Mouse (Mus musculus) kidney, embryonic 16.5 days (tissue): ENCODE measurements at regions not wholly inside any gene's neighbourhood (a gene's known extent, or its start where the extent isn't known, plus 50 kb on each side); places are given as distances from the start of the nearest gene placed in this dataset.

Source experiments
- ATAC-seq: fragments of 200-750 bp; cut with Nextera tagmentation; 2 replicates; pipeline ENCODE4 v1.8.0; 2017; ENCODE audit warnings: moderate TSS enrichment; ENCODE audit not compliant: low FRiP score, low TSS enrichment
- H3K27ac ChIP-seq: fragments of 300-500 bp; sonication (generic); 2 replicates; pipeline ENCODE4 v1.5.1; 2014; ENCODE audit warnings: low read length
- H3K27me3 ChIP-seq: fragments of 300-500 bp; sonication (generic); 2 replicates; pipeline ENCODE4 v1.6.1; 2014; ENCODE audit warnings: low read length, control low read depth, mixed read lengths; ENCODE audit not compliant: insufficient read depth
- H3K36me3 ChIP-seq: fragments of 300-500 bp; sonication (generic); 2 replicates; pipeline ENCODE4 v1.6.1; 2014; ENCODE audit warnings: low read length, control low read depth, mixed read lengths; ENCODE audit not compliant: insufficient read depth
- H3K4me1 ChIP-seq: fragments of 300-500 bp; sonication (generic); 2 replicates; pipeline ENCODE4 v1.6.1; 2014; ENCODE audit warnings: low read length, control low read depth, mixed read lengths; ENCODE audit not compliant: insufficient read depth
- H3K4me2 ChIP-seq: fragments of 300-500 bp; sonication (generic); replicated peaks from 2 replicates; pipeline ENCODE4 v1.6.1; 2014; ENCODE audit warnings: low read depth, low read length
- H3K4me3 ChIP-seq: fragments of 300-500 bp; sonication (generic); 2 replicates; pipeline ENCODE4 v1.5.1; 2014; ENCODE audit warnings: mild to moderate bottlenecking, low read length
- H3K9ac ChIP-seq: fragments of 300-500 bp; sonication (generic); replicated peaks from 2 replicates; pipeline ENCODE4 v1.6.1; 2014; ENCODE audit warnings: low read length
- H3K9me3 ChIP-seq: fragments of 300-500 bp; sonication (generic); 2 replicates; pipeline ENCODE4 v1.6.1; 2016; ENCODE audit warnings: low read length, control low read depth
- WGBS: fragments of 180-500 bp; shearing (Covaris S2); extraction: QIAGEN DNeasy Blood & Tissue Kit; methylation state at CpG from one replicate; pipeline ENCODE4 v1.1.7; 2014; 5-methylcytosine and 5-hydroxymethylcytosine counted together

- Histone ChIP-seq H3K36me3 (no peaks in the 10 kb centered on the region), H3K9me3 (no peaks in the 10 kb centered on the region), H3K4me2 (no peak overlapping the region), H3K4me1 (peaks cover 17% of the 10 kb centered on the region), H3K9ac (no peak overlapping the region), H3K27ac (no peak overlapping the region; the same call in 1 of the 2 replicates), H3K4me3 (no peak overlapping the region), H3K27me3 (no peaks in the 10 kb centered on the region)
- 90% methylated on average over 1 of the region's 1 CpGs for WGBS
- ATAC-seq, result no peak
Measured at GRCm38 (mm10) chr10:125840388-125840787, 125.6 kb upstream of the Lrig3 start.

DNA sequence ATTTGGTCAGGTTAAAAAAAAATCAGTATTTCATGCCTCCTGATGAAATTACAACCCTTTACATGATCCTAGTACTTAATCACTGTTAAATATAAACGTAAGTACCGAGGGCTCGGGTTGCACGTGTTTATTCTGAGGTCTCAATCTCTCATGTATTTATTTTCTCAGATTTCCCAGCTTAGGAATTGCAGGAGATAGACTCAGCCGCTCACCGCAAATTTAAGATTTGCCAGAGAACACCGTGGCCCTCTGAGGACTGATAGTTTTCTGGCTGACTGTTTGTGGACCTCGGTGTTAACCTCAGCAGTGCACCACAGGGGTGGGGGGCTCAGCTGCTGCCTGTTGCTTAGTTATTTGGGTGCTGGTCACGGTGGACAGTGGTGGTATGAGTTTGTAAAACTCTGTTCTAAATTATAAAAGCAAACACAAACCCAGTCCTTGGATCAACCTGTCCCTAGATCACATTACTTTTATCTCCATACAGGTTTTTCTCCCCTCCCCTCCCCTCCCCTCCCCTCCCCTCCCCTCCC lies 121.6 kb upstream of the Lrig3 start:
- peak; percentile 58; the same call in 1 of the 2 replicates for ATAC-seq
- H3K4me2 ChIP-seq, result no peak overlapping the region
- H3K4me3 ChIP-seq, result no peak overlapping the region
- H3K36me3 ChIP-seq, result no peaks in the 10 kb centered on the region
- H3K4me1 ChIP-seq, result peaks cover 21% of the 10 kb centered on the region
- WGBS, result 20% methylated on average over 9 of the region's 9 CpGs
- no peaks in the 10 kb centered on the region for H3K9me3 ChIP-seq
- no peaks in the 10 kb centered on the region for H3K27me3 ChIP-seq
- H3K9ac ChIP-seq, result no peak overlapping the region
- peak overlapping the region; percentile 48; the same call in 1 of the 2 replicates for H3K27ac ChIP-seq

DNA sequence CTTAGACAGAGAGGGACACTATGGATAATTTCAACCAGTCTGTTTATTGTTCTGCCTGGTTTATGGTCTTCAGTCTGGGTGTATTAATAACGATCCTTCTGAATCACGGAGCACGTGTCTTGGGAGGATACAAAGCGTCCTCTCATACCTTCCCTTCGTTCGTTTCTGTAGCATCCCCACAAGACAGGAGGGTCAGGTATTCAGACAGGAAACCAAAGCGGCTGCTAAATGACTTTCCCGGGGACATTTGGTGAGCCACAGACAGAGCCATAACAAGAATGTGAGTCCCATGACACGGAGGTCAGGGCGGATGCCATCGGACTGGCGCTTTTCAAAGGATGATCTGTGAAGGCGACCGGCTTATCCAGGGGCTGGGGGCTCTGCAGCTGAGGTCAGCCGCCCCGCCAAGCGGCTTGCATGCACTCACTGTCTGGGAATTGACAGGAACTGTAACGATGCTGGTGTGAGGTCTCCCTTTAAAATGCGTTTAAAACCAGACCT lies 120.9 kb upstream of the Lrig3 start:
- H3K27me3 ChIP-seq, result no peaks in the 10 kb centered on the region
- peak overlapping the region; percentile 83 for H3K27ac ChIP-seq
- H3K9me3 ChIP-seq, result no peaks in the 10 kb centered on the region
- H3K36me3 ChIP-seq, result no peaks in the 10 kb centered on the region
- H3K4me2 ChIP-seq, result peak overlapping the region; percentile 53
- 2% methylated on average over 19 of the region's 19 CpGs for WGBS
- peaks cover 17% of the 10 kb centered on the region for H3K4me1 ChIP-seq
- peak overlapping the region; percentile 30 for H3K4me3 ChIP-seq
- ATAC-seq, result peak; percentile 57; the same call in 1 of the 2 replicates
- peak overlapping the region; percentile 50 for H3K9ac ChIP-seq

DNA sequence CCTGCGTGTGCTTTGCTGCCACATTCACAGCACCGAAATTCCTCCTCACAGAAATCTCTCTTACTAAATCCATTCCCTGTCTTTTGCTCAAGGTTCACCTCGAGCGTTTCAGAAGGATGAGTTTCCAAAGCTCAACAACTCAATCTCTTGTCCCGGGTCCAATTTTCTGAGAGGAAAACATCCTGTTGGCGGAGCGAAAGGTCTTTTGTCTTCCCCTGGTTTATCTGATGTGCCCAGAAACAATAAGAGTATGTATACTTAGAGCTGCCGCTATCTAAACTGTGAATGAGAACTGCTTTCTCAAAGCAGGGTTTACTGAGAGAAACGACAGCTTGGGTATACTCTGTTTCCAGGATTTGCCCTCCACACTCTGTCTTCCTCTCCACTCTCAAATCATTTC lies 115.6 kb upstream of the Lrig3 start:
- H3K4me2 ChIP-seq, result no peak overlapping the region
- H3K27ac ChIP-seq, result no peak overlapping the region
- no peak overlapping the region for H3K4me3 ChIP-seq
- no peak for ATAC-seq
- no peaks in the 10 kb centered on the region for H3K9me3 ChIP-seq
- 69% methylated on average over 9 of the region's 9 CpGs for WGBS
- H3K4me1 ChIP-seq, result peaks cover 8% of the 10 kb centered on the region
- no peaks in the 10 kb centered on the region for H3K27me3 ChIP-seq
- no peaks in the 10 kb centered on the region for H3K36me3 ChIP-seq
- H3K9ac ChIP-seq, result no peak overlapping the region

GRCm38 (mm10) chr10:125861734-125862133 lies 104.2 kb upstream of the Lrig3 start:
- Histone ChIP-seq H3K4me2 (no peak overlapping the region), H3K4me1 (no peaks in the 10 kb centered on the region), H3K27ac (no peak overlapping the region), H3K9ac (no peak overlapping the region), H3K9me3 (no peaks in the 10 kb centered on the region), H3K4me3 (no peak overlapping the region), H3K36me3 (no peaks in the 10 kb centered on the region), H3K27me3 (no peaks in the 10 kb centered on the region)
- no peak for ATAC-seq
- 80% methylated on average over 9 of the region's 9 CpGs for WGBS

GRCm38 (mm10) chr10:125866346-125866745 lies 99.6 kb upstream of the Lrig3 start:
- WGBS, result 83% methylated on average over 6 of the region's 6 CpGs
- Histone ChIP-seq H3K4me1 (no peaks in the 10 kb centered on the region), H3K4me3 (no peak overlapping the region), H3K4me2 (no peak overlapping the region), H3K9me3 (no peaks in the 10 kb centered on the region), H3K27ac (no peak overlapping the region), H3K27me3 (no peaks in the 10 kb centered on the region), H3K36me3 (no peaks in the 10 kb centered on the region), H3K9ac (no peak overlapping the region)
- ATAC-seq, result no peak

- H3K4me3 ChIP-seq, result no peak overlapping the region
- H3K4me2 ChIP-seq, result no peak overlapping the region
- H3K27me3 ChIP-seq, result no peaks in the 10 kb centered on the region
- H3K4me1 ChIP-seq, result no peaks in the 10 kb centered on the region
- H3K9me3 ChIP-seq, result no peaks in the 10 kb centered on the region; the same call in 1 of the 2 replicates
- H3K27ac ChIP-seq, result no peak overlapping the region
- no peaks in the 10 kb centered on the region for H3K36me3 ChIP-seq
- 83% methylated on average over 3 of the region's 3 CpGs for WGBS
- H3K9ac ChIP-seq, result no peak overlapping the region
- ATAC-seq, result no peak
Measured at GRCm38 (mm10) chr10:125884563-125884962, 81.4 kb upstream of the Lrig3 start.

- no peak overlapping the region for H3K4me3 ChIP-seq
Measured at GRCm38 (mm10) chr10:125885796-125886195, 80.2 kb upstream of the Lrig3 start.

DNA sequence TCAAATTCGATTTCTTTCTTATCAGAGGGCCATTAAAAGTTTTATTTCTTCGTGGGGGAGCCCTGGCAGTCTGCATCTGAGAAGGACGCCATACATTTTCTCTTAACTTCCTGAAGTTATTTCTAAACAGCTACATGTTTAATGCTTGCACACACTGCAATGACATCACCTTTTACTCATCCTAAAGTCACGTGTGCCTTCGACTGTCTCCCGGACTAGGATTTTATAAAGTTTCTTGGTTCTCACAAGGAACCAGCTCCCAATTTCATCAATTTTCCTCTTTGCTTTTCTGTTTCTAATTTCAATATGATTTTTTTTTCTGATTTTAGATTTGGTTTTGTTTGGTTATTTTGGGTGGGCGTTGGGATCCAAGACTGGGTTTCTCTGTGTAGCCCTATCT lies 73.8 kb upstream of the Lrig3 start:
- Histone ChIP-seq H3K9me3 (no peaks in the 10 kb centered on the region; the same call in 1 of the 2 replicates), H3K27ac (no peak overlapping the region), H3K4me3 (no peak overlapping the region), H3K27me3 (no peaks in the 10 kb centered on the region), H3K9ac (no peak overlapping the region), H3K36me3 (no peaks in the 10 kb centered on the region), H3K4me1 (peaks cover 4% of the 10 kb centered on the region), H3K4me2 (no peak overlapping the region)
- no peak for ATAC-seq
- 80% methylated on average over 7 of the region's 7 CpGs for WGBS

More at GRCm38 (mm10) chr10:125885796-125886195, 80.2 kb upstream of the Lrig3 start:
- no peaks in the 10 kb centered on the region for H3K4me1 ChIP-seq
- 47% methylated on average over 6 of the region's 6 CpGs for WGBS
- no peak overlapping the region for H3K4me2 ChIP-seq
- no peak overlapping the region for H3K9ac ChIP-seq
- no peak overlapping the region for H3K27ac ChIP-seq
- no peaks in the 10 kb centered on the region for H3K36me3 ChIP-seq
- no peak for ATAC-seq
- H3K9me3 ChIP-seq, result no peaks in the 10 kb centered on the region; the same call in 1 of the 2 replicates
- no peaks in the 10 kb centered on the region for H3K27me3 ChIP-seq

DNA sequence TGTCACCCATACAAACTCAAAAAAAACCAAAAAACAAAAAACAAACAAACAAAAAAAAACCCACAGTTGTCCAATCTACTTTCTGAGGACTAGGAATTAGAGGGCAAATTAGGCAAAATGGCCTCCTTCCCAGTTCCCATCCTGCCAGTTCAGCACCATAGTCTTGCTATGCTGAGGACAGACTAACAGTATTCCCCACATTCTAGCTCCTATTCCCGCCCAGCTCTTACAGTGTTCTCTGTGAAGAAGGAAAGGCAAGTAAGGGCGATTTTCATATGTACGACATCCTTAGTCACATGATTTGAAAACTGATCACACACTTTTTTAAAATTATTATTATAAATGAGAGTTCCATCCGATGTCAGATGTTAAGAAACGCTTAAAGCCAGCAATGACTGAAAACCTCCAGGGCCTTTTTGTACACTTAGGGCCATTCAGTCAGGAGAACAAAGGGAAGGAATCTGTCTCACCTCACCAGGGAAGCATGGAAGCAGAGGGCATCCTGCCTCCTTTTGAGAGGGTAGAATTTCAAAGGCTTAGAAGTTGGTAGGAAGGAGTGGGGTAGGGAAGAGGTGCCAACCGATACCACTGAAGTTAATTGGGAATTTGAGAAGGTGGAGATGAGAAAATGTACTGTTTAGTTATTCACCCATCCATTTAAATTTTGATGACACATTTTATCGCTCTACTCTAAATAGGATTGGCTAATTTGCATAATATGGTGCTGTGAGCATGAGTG lies 70.1 kb upstream of the Lrig3 start:
- H3K4me2 ChIP-seq, result no peak overlapping the region
- H3K27me3 ChIP-seq, result no peaks in the 10 kb centered on the region
- H3K9ac ChIP-seq, result no peak overlapping the region
- peak; percentile 88 for ATAC-seq
- H3K4me3 ChIP-seq, result no peak overlapping the region
- H3K9me3 ChIP-seq, result no peaks in the 10 kb centered on the region
- WGBS, result 39% methylated on average over 7 of the region's 7 CpGs
- no peaks in the 10 kb centered on the region for H3K36me3 ChIP-seq
- H3K4me1 ChIP-seq, result peaks cover 6% of the 10 kb centered on the region
- H3K27ac ChIP-seq, result peak overlapping the region; percentile 60
